9 mouse cellular contexts compared by ENCODE assay signal in the genomic region with DNA sequence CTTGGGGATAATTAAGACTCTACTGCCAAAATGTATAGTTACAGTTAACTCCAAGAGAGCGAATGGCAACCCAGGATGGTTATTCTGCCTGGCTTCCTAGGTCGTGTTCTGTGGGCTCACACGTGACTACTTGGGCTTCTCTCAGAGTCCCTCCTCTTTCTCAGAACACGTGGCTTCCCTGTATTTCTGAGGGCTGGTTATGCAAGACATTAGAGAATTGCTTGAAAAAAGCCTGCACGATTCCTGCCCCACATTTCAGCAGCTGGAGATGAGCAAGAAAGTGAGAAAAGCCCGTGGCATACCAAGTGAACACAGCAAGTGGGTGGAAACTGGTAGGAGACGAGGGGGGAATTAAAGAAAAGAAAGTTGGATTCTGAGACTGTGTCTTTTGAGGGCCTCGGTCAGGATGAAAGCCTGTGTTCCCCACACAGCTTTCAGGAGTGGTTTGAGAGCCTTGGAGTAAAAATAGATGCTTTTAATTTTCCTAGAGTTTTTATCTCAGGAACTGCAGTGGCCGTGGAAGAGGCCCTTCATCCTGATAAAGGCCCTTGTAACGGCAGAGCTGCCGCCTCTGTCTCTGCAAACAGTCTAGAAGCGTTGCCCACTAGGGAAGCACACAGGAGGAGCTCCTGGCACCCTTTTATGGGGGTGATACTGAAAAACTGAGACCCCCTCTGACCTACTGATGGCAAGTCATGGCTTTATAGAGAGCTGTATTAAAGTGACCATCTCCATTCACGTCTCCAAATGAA. TPM values are rescaled to one million over a fixed set of nuclear protein-coding genes. Genes with fewer than 3 reads are reported as not detected.
A peak's percentile ranks its signal among the peaks of the same experiment; 100 is the strongest.
DNase-seq lines count a peak whose midpoint lies in the region; ATAC-seq lines count a peak whose summit lies in the region.
"Had no signal": no experiment of that assay in that cellular context is flagged by ENCODE, and none has a peak within 500 bp of the region (broad histone marks: within the 10 kb centered on the region; RNA-seq: fewer than 3 reads in every experiment).

No protein-coding gene starts in this region.

- H3K4me2 ChIP-seq in embryonic facial prominence, embryonic 15.5 days (replicated peaks): no peak overlapping the region
- H3K4me2 ChIP-seq in heart, embryonic 16.5 days (ENCODE audit: low read depth, low read length): peak overlapping the region; percentile 15; the same call in 1 of the 2 replicates
- H3K4me2 ChIP-seq: neural tube, embryonic 12.5 days had no signal

- H3K36me3 ChIP-seq in embryonic facial prominence, embryonic 15.5 days: peaks cover 7% of the 10 kb centered on the region; the same call in 1 of the 2 replicates
- H3K36me3 ChIP-seq in heart, embryonic 16.5 days (ENCODE audit: control insufficient read depth, insufficient read depth): peaks cover 6% of the 10 kb centered on the region
- H3K36me3 ChIP-seq in macrophage (ENCODE audit: inconsistent target): peaks cover 24% of the 10 kb centered on the region; the same call in 1 of the 2 replicates
- H3K36me3 ChIP-seq in limb, embryonic 10.5 days: peaks cover 25% of the 10 kb centered on the region

- no peaks in the 10 kb centered on the region for H3K79me2 ChIP-seq in macrophage (ENCODE audit: inconsistent target)

- peaks cover 10% of the 10 kb centered on the region for H3K4me1 ChIP-seq in embryonic facial prominence, embryonic 15.5 days
- peaks cover 23% of the 10 kb centered on the region for H3K4me1 ChIP-seq in heart, embryonic 16.5 days (ENCODE audit: control insufficient read depth, insufficient read depth, low read length)
- H3K4me1 ChIP-seq in limb, embryonic 10.5 days: peaks cover under 1% of the 10 kb centered on the region; the same call in 1 of the 2 replicates

- no peak overlapping the region for H3K4me3 ChIP-seq in embryonic facial prominence, embryonic 15.5 days (replicated peaks)
- H3K4me3 ChIP-seq in heart, embryonic 16.5 days (ENCODE audit: low read length): no peak overlapping the region
- H3K4me3 ChIP-seq in macrophage (ENCODE audit: inconsistent target): no peak overlapping the region
- no peak overlapping the region for H3K4me3 ChIP-seq in limb, embryonic 10.5 days
- H3K4me3 ChIP-seq: neural tube, embryonic 12.5 days had no signal

- no peak overlapping the region for H3K9ac ChIP-seq in embryonic facial prominence, embryonic 15.5 days
- H3K9ac ChIP-seq in heart, embryonic 16.5 days (ENCODE audit: low read length): no peak overlapping the region
- H3K9ac ChIP-seq: neural tube, embryonic 12.5 days had no signal

- no peaks in the 10 kb centered on the region for H3K9me3 ChIP-seq in embryonic facial prominence, embryonic 15.5 days (replicated peaks)
- H3K9me3 ChIP-seq in heart, embryonic 16.5 days (replicated peaks; ENCODE audit: control insufficient read depth, low read length): no peaks in the 10 kb centered on the region
- H3K9me3 ChIP-seq in limb, embryonic 10.5 days (replicated peaks): no peaks in the 10 kb centered on the region
- H3K9me3 ChIP-seq: neural tube, embryonic 12.5 days had no signal

- no peaks in the 10 kb centered on the region for H3K27me3 ChIP-seq in embryonic facial prominence, embryonic 15.5 days
- H3K27me3 ChIP-seq in heart, embryonic 16.5 days (ENCODE audit: control insufficient read depth, insufficient read depth, low read length): no peaks in the 10 kb centered on the region
- peaks cover 5% of the 10 kb centered on the region; the same call in 1 of the 2 replicates for H3K27me3 ChIP-seq in limb, embryonic 10.5 days (ENCODE audit: low read depth, poor library complexity, severe bottlenecking)
- H3K27me3 ChIP-seq: neural tube, embryonic 12.5 days had no signal

- 58% methylated on average over 13 of the region's 13 CpGs for WGBS in embryonic facial prominence, embryonic 15.5 days
- 27% methylated on average over 13 of the region's 13 CpGs for WGBS in heart, embryonic 16.5 days
- 50% methylated on average over 13 of the region's 13 CpGs for WGBS in macrophage (ENCODE audit: missing documents)
- 73% methylated on average over 13 of the region's 13 CpGs for WGBS in limb, embryonic 10.5 days

- 0 out of 2 replicates have a peak overlapping the region, but pooled peaks have one; percentile 39 for H3K27ac ChIP-seq in embryonic facial prominence, embryonic 15.5 days (replicated peaks)
- no peak overlapping the region; the same call in 1 of the 2 replicates for H3K27ac ChIP-seq in heart, embryonic 16.5 days (ENCODE audit: low read length)
- peak overlapping the region; percentile 32; the same call in 1 of the 2 replicates for H3K27ac ChIP-seq in macrophage
- H3K27ac ChIP-seq in limb, embryonic 10.5 days: no peak overlapping the region
- H3K27ac ChIP-seq: neural tube, embryonic 12.5 days had no signal

- DNase-seq in layer of hippocampus, adult 11-12 months (ENCODE audit: low spot score): peak; percentile 58
- no peak for DNase-seq in layer of hippocampus, postnatal 25 days (ENCODE audit: extremely low spot score in 1 of 2, low spot score in 1 of 2)
- DNase-seq in limb, embryonic 10.5 days (ENCODE audit: low spot score): no peak
- DNase-seq in ovary, postnatal 10 days (ENCODE audit: low spot score): no peak
- DNase-seq in ovary, adult 18-20 months (ENCODE audit: low spot score): no peak

- ATAC-seq in embryonic facial prominence, embryonic 15.5 days (ENCODE audit: insufficient number of reproducible peaks, low FRiP score, low TSS enrichment, low read depth): peak; percentile 41; the same call in 1 of the 2 replicates
- no peak for ATAC-seq in heart, embryonic 16.5 days (replicated peaks; ENCODE audit: extremely low read depth, insufficient read depth, low FRiP score)

RNA-seq across cellular contexts. Expression of a gene that starts 21.6 kb away (rescaled TPM):
- total RNA-seq in layer of hippocampus, postnatal 25 days (2021): 10 to 100 TPM; 10.3 to 10.9 TPM
- polyA plus RNA-seq in embryonic facial prominence, embryonic 15.5 days (2015; fragmentation: Nextera tagmentation; extraction: Ambion mirVana): 0.12 TPM in 1 of 2 replicates, not detected in the other
- polyA plus RNA-seq in heart, embryonic 16.5 days (2015; fragmentation: Nextera tagmentation; extraction: Ambion mirVana): 0.07 TPM in 2 replicates
- not detected for total RNA-seq in macrophage (2018; cell fraction: chromatin; rRNA removed)
- total RNA-seq in macrophage (2018; cell fraction: cytosol; rRNA removed): not detected
- not detected for total RNA-seq in macrophage (2018; cell fraction: nucleus; rRNA removed)
- polyA plus RNA-seq in macrophage (2018): not detected in 3 replicates
- 0.04 TPM in 2 replicates for polyA plus RNA-seq in limb, embryonic 10.5 days (2016; fragmentation: Nextera tagmentation; extraction: Ambion mirVana)

RNA-seq across cellular contexts. Expression of a gene that starts 21.8 kb away (rescaled TPM):
- 10 to 100 TPM; 62.0 to 74.2 TPM for total RNA-seq in layer of hippocampus, postnatal 25 days (2021)
- 20.3 and 23.2 TPM in 2 replicates for polyA plus RNA-seq in embryonic facial prominence, embryonic 15.5 days (2015; fragmentation: Nextera tagmentation; extraction: Ambion mirVana)
- 25.1 and 25.9 TPM in 2 replicates for polyA plus RNA-seq in heart, embryonic 16.5 days (2015; fragmentation: Nextera tagmentation; extraction: Ambion mirVana)
- total RNA-seq in macrophage (2018; cell fraction: chromatin; rRNA removed): 100 to 1,000 TPM in 24 of 26 experiments, 10 to 100 TPM in 2; 47.8 to 664 (median 256) TPM
- 100 to 1,000 TPM in 9 of 26 experiments, 10 to 100 TPM in 17; 31.9 to 138 (median 77.0) TPM for total RNA-seq in macrophage (2018; cell fraction: cytosol; rRNA removed)
- total RNA-seq in macrophage (2018; cell fraction: nucleus; rRNA removed): 100 to 1,000 TPM in 20 of 26 experiments, 10 to 100 TPM in 6; 48.7 to 440 (median 191) TPM
- polyA plus RNA-seq in macrophage (2018): 42.6 to 89.8 TPM (median 86.9 TPM) in 3 replicates
- polyA plus RNA-seq in limb, embryonic 10.5 days (2016; fragmentation: Nextera tagmentation; extraction: Ambion mirVana): 31.8 and 37.7 TPM in 2 replicates

RNA-seq across cellular contexts. Expression of a gene that starts 52.5 kb away (rescaled TPM):
- total RNA-seq in layer of hippocampus, postnatal 25 days (2021): 10 to 100 TPM; 32.4 to 35.6 TPM
- polyA plus RNA-seq in embryonic facial prominence, embryonic 15.5 days (2015; fragmentation: Nextera tagmentation; extraction: Ambion mirVana): 0.16 and 0.28 TPM in 2 replicates
- 0.11 TPM in 1 of 2 replicates, not detected in the other for polyA plus RNA-seq in heart, embryonic 16.5 days (2015; fragmentation: Nextera tagmentation; extraction: Ambion mirVana)
- total RNA-seq in macrophage (2018; cell fraction: chromatin; rRNA removed): 1 to 10 TPM in 1 of 26 experiments, under 1 TPM in 1, not detected in 24; 0.33 to 1.1 TPM
- total RNA-seq in macrophage (2018; cell fraction: cytosol; rRNA removed): under 1 TPM in 1 of 26 experiments, not detected in 25; 0.05 TPM
- total RNA-seq in macrophage (2018; cell fraction: nucleus; rRNA removed): under 1 TPM in 4 of 26 experiments, not detected in 22; 0.12 to 0.24 (median 0.19) TPM
- not detected in 3 replicates for polyA plus RNA-seq in macrophage (2018)
- not detected in 2 replicates for polyA plus RNA-seq in limb, embryonic 10.5 days (2016; fragmentation: Nextera tagmentation; extraction: Ambion mirVana)

Comparison
In these comparisons a context has a peak if more than half of its experiments do, and no peak if none do; other contexts are left out.
1. H3K27ac ChIP-seq: peak in embryonic facial prominence, embryonic 15.5 days (single experiment) and macrophage (single experiment); none in heart, embryonic 16.5 days (single experiment) and limb, embryonic 10.5 days (single experiment).